Mouse (Mus musculus): ENCODE results near the gene Kif5a. TPM values are rescaled to one million over a fixed set of nuclear protein-coding genes. Genes with fewer than 3 reads are reported as not detected.
A peak's percentile ranks its signal among the peaks of the same experiment; 100 is the strongest.

The Kif5a gene
- polyA plus RNA-seq, 2 experiments: 0.01 to 0.11 TPM

DNA sequence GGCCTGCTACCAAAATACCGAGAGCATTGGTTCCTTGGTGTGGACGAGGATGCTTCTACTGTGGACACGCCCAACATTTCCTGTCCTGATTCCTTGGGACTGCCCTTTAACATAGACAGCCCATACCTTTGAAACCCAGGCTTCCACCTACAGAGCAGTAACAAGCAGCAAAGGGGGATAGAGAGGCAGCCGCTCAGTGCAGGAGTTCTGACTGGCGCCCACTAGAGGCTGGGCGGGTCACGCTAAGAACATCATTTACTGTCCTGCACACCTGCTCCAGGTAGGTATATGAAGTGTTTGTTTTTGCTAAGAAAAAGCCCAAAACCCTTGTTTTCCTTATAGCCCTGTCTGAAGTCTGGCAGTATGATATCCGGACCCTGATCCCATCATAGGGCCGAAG lies 30.0 kb downstream of the Kif5a start:
- H3K36me3 ChIP-seq (replicated peaks; ENCODE audit: control insufficient read depth, insufficient read depth, low read depth): no peaks in the 10 kb centered on the region
- peaks cover 11% of the 10 kb centered on the region; the same call in 1 of the 2 replicates for H3K27me3 ChIP-seq (ENCODE audit: control insufficient read depth, insufficient read depth, low read length)
- H3K4me2 ChIP-seq (ENCODE audit: low read depth): no peak overlapping the region
- no peak for ATAC-seq (ENCODE audit: insufficient read depth)
- no peak for DNase-seq (ENCODE audit: low read depth in 3 of 3, low spot score in 3 of 3)
- no peak overlapping the region for H3K27ac ChIP-seq
- no peaks in the 10 kb centered on the region for H3K9me3 ChIP-seq (ENCODE audit: control insufficient read depth, low read length)
- H3K4me1 ChIP-seq (replicated peaks; ENCODE audit: control insufficient read depth in 2 of 2, insufficient read depth in 2 of 2, low read length in 1 of 2): no peaks in the 10 kb centered on the region
- no peak for TF ChIP-seq EP300 (IDR thresholded peaks at IDR 0.05; ENCODE audit: low read depth)
- peak; percentile 66 for TF ChIP-seq CTCF (IDR thresholded peaks at IDR 0.05; ENCODE audit: low read depth)
- H3K9ac ChIP-seq (replicated peaks): no peak overlapping the region
- H3K4me3 ChIP-seq (ENCODE audit: insufficient read depth in 1 of 2, low read depth in 2 of 2, low read length in 2 of 2): no peak overlapping the region
- WGBS (ENCODE audit: insufficient replicate concordance): 70% methylated on average over 9 of the region's 9 CpGs

DNA sequence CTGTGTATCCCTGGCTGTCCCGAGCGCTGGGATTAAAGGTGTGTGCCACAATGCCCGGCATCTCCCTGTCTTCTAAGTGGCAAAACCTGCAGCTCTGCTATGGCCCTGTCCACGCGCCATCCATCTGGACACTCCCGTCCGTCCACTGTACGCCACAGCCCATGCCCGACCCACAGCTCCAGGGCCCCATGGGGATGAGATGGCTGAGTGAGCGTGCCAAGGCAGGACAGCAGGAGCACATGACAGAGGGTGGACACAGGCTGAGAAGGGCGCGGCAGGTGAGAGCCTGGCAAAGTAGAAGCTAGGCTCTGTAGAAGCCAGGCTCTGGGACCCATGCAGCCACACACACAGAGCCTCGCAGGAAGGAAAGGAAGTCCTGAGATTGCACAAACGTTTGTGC lies 31.4 kb downstream of the Kif5a start:
- Histone ChIP-seq H3K4me3 (ENCODE audit: insufficient read depth in 1 of 2, low read depth in 2 of 2, low read length in 2 of 2) (no peak overlapping the region), H3K9ac (replicated peaks) (no peak overlapping the region), H3K4me1 (replicated peaks; ENCODE audit: control insufficient read depth in 2 of 2, insufficient read depth in 2 of 2, low read length in 1 of 2) (no peaks in the 10 kb centered on the region), H3K4me2 (ENCODE audit: low read depth) (no peak overlapping the region), H3K9me3 (ENCODE audit: control insufficient read depth, low read length) (no peaks in the 10 kb centered on the region), H3K27ac (no peak overlapping the region), H3K36me3 (replicated peaks; ENCODE audit: control insufficient read depth, insufficient read depth, low read depth) (no peaks in the 10 kb centered on the region), H3K27me3 (ENCODE audit: control insufficient read depth, insufficient read depth, low read length) (peaks cover 2% of the 10 kb centered on the region; the same call in 1 of the 2 replicates)
- no peak for ATAC-seq (ENCODE audit: insufficient read depth)
- no peak for DNase-seq (ENCODE audit: low read depth in 3 of 3, low spot score in 3 of 3)
- TF ChIP-seq EP300 (IDR thresholded peaks at IDR 0.05; ENCODE audit: low read depth) (no peak), CTCF (IDR thresholded peaks at IDR 0.05; ENCODE audit: low read depth) (no peak)
- 71% methylated on average over 14 of the region's 14 CpGs for WGBS (ENCODE audit: insufficient replicate concordance)

DNA sequence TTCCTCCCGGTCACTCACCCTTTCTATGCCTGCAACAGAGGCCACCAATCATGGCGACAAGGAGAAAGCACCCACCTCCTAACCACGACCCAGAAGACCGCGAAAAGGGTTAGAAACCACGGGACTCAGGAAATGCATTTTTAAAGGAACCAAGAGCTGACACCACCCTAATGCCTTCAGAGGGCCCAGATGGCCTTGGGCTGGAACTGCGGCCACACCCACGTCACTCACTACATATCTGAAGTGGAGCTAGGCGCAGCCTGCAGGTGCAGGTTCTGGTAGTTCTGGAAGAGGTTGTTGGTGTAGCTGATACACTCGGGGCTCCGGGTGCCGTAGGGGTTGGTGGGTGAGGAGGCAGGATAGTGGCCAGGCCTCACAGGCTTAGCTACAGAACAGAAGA lies 32.5 kb downstream of the Kif5a start:
- Histone ChIP-seq H3K36me3 (replicated peaks; ENCODE audit: control insufficient read depth, insufficient read depth, low read depth) (no peaks in the 10 kb centered on the region), H3K4me1 (replicated peaks; ENCODE audit: control insufficient read depth in 2 of 2, insufficient read depth in 2 of 2, low read length in 1 of 2) (no peaks in the 10 kb centered on the region), H3K27ac (no peak overlapping the region), H3K4me2 (ENCODE audit: low read depth) (no peak overlapping the region), H3K4me3 (ENCODE audit: insufficient read depth in 1 of 2, low read depth in 2 of 2, low read length in 2 of 2) (no peak overlapping the region), H3K9me3 (ENCODE audit: control insufficient read depth, low read length) (no peaks in the 10 kb centered on the region), H3K9ac (replicated peaks) (no peak overlapping the region), H3K27me3 (ENCODE audit: control insufficient read depth, insufficient read depth, low read length) (no peaks in the 10 kb centered on the region; the same call in 1 of the 2 replicates)
- ATAC-seq (ENCODE audit: insufficient read depth) (peak; percentile 24; the same call in 1 of the 2 replicates), DNase-seq (ENCODE audit: low read depth in 3 of 3, low spot score in 3 of 3) (no peak)
- no peak for TF ChIP-seq EP300 (IDR thresholded peaks at IDR 0.05; ENCODE audit: low read depth)
- TF ChIP-seq CTCF (IDR thresholded peaks at IDR 0.05; ENCODE audit: low read depth): no peak
- 21% methylated on average over 12 of the region's 12 CpGs for WGBS (ENCODE audit: insufficient replicate concordance)

DNA sequence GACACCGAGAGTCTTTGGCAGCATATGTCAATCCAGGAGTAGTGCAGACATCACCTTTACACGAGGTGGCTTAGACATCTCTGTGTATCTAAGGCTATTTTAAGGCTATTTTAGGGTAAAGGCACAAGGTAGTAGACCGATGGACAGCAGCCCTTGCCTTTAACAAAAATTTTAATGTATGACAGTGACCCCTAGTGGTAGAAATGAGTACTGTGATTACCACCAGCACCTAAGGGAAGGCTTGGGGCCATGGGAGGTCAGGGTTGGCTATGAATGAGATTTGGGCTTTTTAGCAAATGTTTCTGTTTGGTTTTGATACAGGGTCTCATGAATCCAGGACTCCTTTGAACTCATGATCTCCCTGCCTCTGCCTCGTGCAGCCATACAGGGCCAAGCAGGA lies 34.3 kb downstream of the Kif5a start:
- TF ChIP-seq EP300 (IDR thresholded peaks at IDR 0.05; ENCODE audit: low read depth): no peak
- TF ChIP-seq CTCF (IDR thresholded peaks at IDR 0.05; ENCODE audit: low read depth): peak; percentile 85
- DNase-seq (ENCODE audit: low read depth in 3 of 3, low spot score in 3 of 3): peak; percentile 50 to 64 (median 55)
- WGBS (ENCODE audit: insufficient replicate concordance): 21% methylated on average over 4 of the region's 4 CpGs

DNA sequence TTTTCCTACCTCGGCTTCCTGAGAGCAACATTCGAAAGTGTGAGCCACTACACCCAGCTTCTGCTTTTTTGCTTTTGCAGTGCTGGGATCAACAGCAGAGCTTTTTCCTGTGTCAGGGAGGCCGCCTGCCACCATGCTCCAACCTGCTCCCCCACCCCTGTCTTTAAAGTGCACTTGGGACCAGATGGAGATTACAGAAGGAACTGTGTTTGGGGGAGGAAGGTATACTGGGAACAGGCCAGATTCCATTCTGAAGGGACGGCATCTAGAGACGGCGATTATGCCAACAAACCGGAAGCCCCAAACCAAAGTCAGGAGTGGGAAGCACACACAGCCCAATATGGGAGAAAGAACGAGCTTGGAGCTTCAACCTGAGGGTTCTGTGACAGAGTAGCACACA lies 36.0 kb downstream of the Kif5a start:
- DNase-seq (ENCODE audit: low read depth in 3 of 3, low spot score in 3 of 3): no peak
- Histone ChIP-seq H3K27me3 (ENCODE audit: control insufficient read depth, insufficient read depth, low read length) (no peaks in the 10 kb centered on the region; the same call in 1 of the 2 replicates), H3K9me3 (ENCODE audit: control insufficient read depth, low read length) (no peaks in the 10 kb centered on the region), H3K9ac (replicated peaks) (no peak overlapping the region), H3K4me3 (ENCODE audit: insufficient read depth in 1 of 2, low read depth in 2 of 2, low read length in 2 of 2) (no peak overlapping the region), H3K4me2 (ENCODE audit: low read depth) (no peak overlapping the region), H3K36me3 (replicated peaks; ENCODE audit: control insufficient read depth, insufficient read depth, low read depth) (no peaks in the 10 kb centered on the region), H3K4me1 (replicated peaks; ENCODE audit: control insufficient read depth in 2 of 2, insufficient read depth in 2 of 2, low read length in 1 of 2) (no peaks in the 10 kb centered on the region; a peak in 1 of 4 replicates), H3K27ac (no peak overlapping the region)
- 53% methylated on average over 8 of the region's 8 CpGs for WGBS (ENCODE audit: insufficient replicate concordance)
- TF ChIP-seq CTCF (IDR thresholded peaks at IDR 0.05; ENCODE audit: low read depth): no peak
- TF ChIP-seq EP300 (IDR thresholded peaks at IDR 0.05; ENCODE audit: low read depth): no peak
- no peak for ATAC-seq (ENCODE audit: insufficient read depth)

More for the DNA sequence above, 34.3 kb downstream of the Kif5a start:
- peak; percentile 67; the same call in 1 of the 2 replicates for ATAC-seq (ENCODE audit: insufficient read depth)
- Histone ChIP-seq H3K4me3 (ENCODE audit: insufficient read depth in 1 of 2, low read depth in 2 of 2, low read length in 2 of 2) (no peak overlapping the region), H3K27ac (no peak overlapping the region), H3K4me2 (ENCODE audit: low read depth) (no peak overlapping the region), H3K9ac (replicated peaks) (no peak overlapping the region), H3K4me1 (replicated peaks; ENCODE audit: control insufficient read depth in 2 of 2, insufficient read depth in 2 of 2, low read length in 1 of 2) (no peaks in the 10 kb centered on the region; a peak in 1 of 4 replicates), H3K27me3 (ENCODE audit: control insufficient read depth, insufficient read depth, low read length) (no peaks in the 10 kb centered on the region; the same call in 1 of the 2 replicates), H3K36me3 (replicated peaks; ENCODE audit: control insufficient read depth, insufficient read depth, low read depth) (no peaks in the 10 kb centered on the region), H3K9me3 (ENCODE audit: control insufficient read depth, low read length) (no peaks in the 10 kb centered on the region)

All from liver, embryonic 14.5 days (tissue).